7 mouse cellular contexts compared by ENCODE assay signal in genomic region chr2:49744251-49745093, GRCm38 (mm10). TPM values are rescaled to one million over a fixed set of nuclear protein-coding genes. Genes with fewer than 3 reads are reported as not detected.
DNase-seq lines count a peak whose midpoint lies in the region; ATAC-seq lines count a peak whose summit lies in the region.

No protein-coding gene starts in this region.

- peak overlapping the region; percentile 39 for H3K4me2 ChIP-seq in kidney, embryonic 15.5 days
- H3K4me2 ChIP-seq in embryonic facial prominence, embryonic 14.5 days (ENCODE audit: low read depth, low read length) = peak overlapping the region; percentile 31
- no peak overlapping the region for H3K4me2 ChIP-seq in midbrain, embryonic 16.5 days (ENCODE audit: low read length)

- H3K36me3 ChIP-seq in kidney, embryonic 15.5 days = no peaks in the 10 kb centered on the region
- no peaks in the 10 kb centered on the region for H3K36me3 ChIP-seq in embryonic facial prominence, embryonic 14.5 days (ENCODE audit: control insufficient read depth, insufficient read depth, low read length)
- peaks cover 13% of the 10 kb centered on the region; the same call in 1 of the 2 replicates for H3K36me3 ChIP-seq in midbrain, embryonic 16.5 days (ENCODE audit: control insufficient read depth, insufficient read depth, low read length)

- H3K4me3 ChIP-seq in kidney, embryonic 15.5 days (replicated peaks) = peak overlapping the region; percentile 16; the same call in 1 of the 2 replicates
- H3K4me3 ChIP-seq in embryonic facial prominence, embryonic 14.5 days (ENCODE audit: low read depth, low read length) = no peak overlapping the region
- H3K4me3 ChIP-seq in midbrain, embryonic 16.5 days (ENCODE audit: low read depth, low read length) = no peak overlapping the region

- H3K27me3 ChIP-seq in kidney, embryonic 15.5 days = no peaks in the 10 kb centered on the region
- no peaks in the 10 kb centered on the region for H3K27me3 ChIP-seq in embryonic facial prominence, embryonic 14.5 days (replicated peaks; ENCODE audit: control insufficient read depth, insufficient read depth, low read length)
- no peaks in the 10 kb centered on the region for H3K27me3 ChIP-seq in midbrain, embryonic 16.5 days (ENCODE audit: control insufficient read depth, insufficient read depth, low read depth, low read length)

- peak; percentile 68 for ATAC-seq in kidney, embryonic 15.5 days (replicated peaks; ENCODE audit: low FRiP score)
- ATAC-seq in embryonic facial prominence, embryonic 14.5 days (ENCODE audit: low read depth) = peak; percentile 64
- ATAC-seq in midbrain, embryonic 16.5 days = peak; percentile 15; the same call in 1 of the 2 replicates

- peak overlapping the region; percentile 78 for H3K27ac ChIP-seq in kidney, embryonic 15.5 days
- H3K27ac ChIP-seq in embryonic facial prominence, embryonic 14.5 days (replicated peaks; ENCODE audit: low read depth, low read length) = no peak overlapping the region; the same call in 1 of the 2 replicates
- H3K27ac ChIP-seq in midbrain, embryonic 16.5 days (ENCODE audit: low read length) = peak overlapping the region; percentile 63

- no peak overlapping the region for H3K9ac ChIP-seq in kidney, embryonic 15.5 days
- H3K9ac ChIP-seq in embryonic facial prominence, embryonic 14.5 days (ENCODE audit: low read depth, low read length) = no peak overlapping the region
- H3K9ac ChIP-seq in midbrain, embryonic 16.5 days (ENCODE audit: low read depth, low read length) = no peak overlapping the region

- no peaks in the 10 kb centered on the region for H3K9me3 ChIP-seq in kidney, embryonic 15.5 days (replicated peaks)
- no peaks in the 10 kb centered on the region for H3K9me3 ChIP-seq in embryonic facial prominence, embryonic 14.5 days (ENCODE audit: control insufficient read depth, low read length)
- H3K9me3 ChIP-seq in midbrain, embryonic 16.5 days (replicated peaks; ENCODE audit: control insufficient read depth, low read length, poor library complexity, severe bottlenecking) = no peaks in the 10 kb centered on the region

- 34% methylated on average over 11 of the region's 11 CpGs for WGBS in kidney, embryonic 15.5 days
- 45% methylated on average over 11 of the region's 11 CpGs for WGBS in embryonic facial prominence, embryonic 14.5 days
- WGBS in midbrain, embryonic 16.5 days = 48% methylated on average over 11 of the region's 11 CpGs

- H3K4me1 ChIP-seq in kidney, embryonic 15.5 days = peaks cover 58% of the 10 kb centered on the region
- H3K4me1 ChIP-seq in embryonic facial prominence, embryonic 14.5 days (ENCODE audit: control insufficient read depth, insufficient read depth, low read length) = peaks cover 13% of the 10 kb centered on the region; the same call in 1 of the 2 replicates
- H3K4me1 ChIP-seq in midbrain, embryonic 16.5 days (ENCODE audit: control insufficient read depth, insufficient read depth, low read length) = peaks cover 13% of the 10 kb centered on the region

- no peak for DNase-seq in kidney, adult 8-10 months
- peak; percentile 64 for DNase-seq in NIH3T3 (ENCODE audit: low read depth)
- peak; percentile 79 for DNase-seq in embryonic facial prominence, embryonic 14.5 days (ENCODE audit: low spot score)
- DNase-seq in cerebellum, adult 18-20 months = no peak
- DNase-seq in spleen, postnatal 14 days (ENCODE audit: low spot score in 2 of 2) = no peak

RNA-seq across cellular contexts. Expression of gene Lypd6b, which starts 43.0 kb away (rescaled TPM):
- 10.0 and 11.6 TPM in 2 replicates for polyA plus RNA-seq in kidney, embryonic 15.5 days (2015; fragmentation: Nextera tagmentation; extraction: Ambion mirVana)
- 7.9 and 9.2 TPM in 2 replicates for polyA plus RNA-seq in embryonic facial prominence, embryonic 14.5 days (2014; fragmentation: Nextera tagmentation; extraction: Ambion mirVana)
- 13.3 and 20.5 TPM in 2 replicates for polyA plus RNA-seq in midbrain, embryonic 16.5 days (2015; fragmentation: Nextera tagmentation; extraction: Ambion mirVana)

Comparison
In these comparisons a context has a peak if more than half of its experiments do, and no peak if none do; other contexts are left out.
1. ATAC-seq: peak in every context shown above with its lines; median percentile 68 in kidney, embryonic 15.5 days; 64 in embryonic facial prominence, embryonic 14.5 days; 15 in midbrain, embryonic 16.5 days.
2. DNase-seq: peak in NIH3T3 (single experiment) and embryonic facial prominence, embryonic 14.5 days (single experiment); none in kidney, adult 8-10 months (0 of 2), cerebellum, adult 18-20 months (0 of 2) and spleen, postnatal 14 days (0 of 2).